In the genomic region with DNA sequence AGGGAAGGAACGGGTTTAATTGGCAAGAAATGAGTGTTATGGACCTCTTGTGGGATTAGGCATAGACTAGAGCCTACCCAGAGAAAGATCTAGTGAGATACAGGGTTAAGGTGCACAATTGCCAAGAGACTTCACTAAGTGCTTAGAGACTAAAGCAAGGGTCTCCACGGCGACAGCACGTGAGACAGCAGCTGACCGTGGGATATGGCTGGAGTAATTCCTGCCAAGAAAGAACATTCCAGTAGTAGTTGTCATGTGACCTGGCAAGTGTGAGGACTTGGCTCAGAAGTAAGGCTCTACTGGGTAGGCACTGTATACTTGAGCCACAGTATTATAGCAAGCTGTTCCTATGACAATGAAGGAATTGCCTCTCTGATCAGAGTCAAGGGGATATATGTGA, we compare ENCODE assay signal across 8 mouse cellular contexts. TPM values are rescaled to one million over a fixed set of nuclear protein-coding genes. Genes with fewer than 3 reads are reported as not detected.
DNase-seq lines count a peak whose midpoint lies in the region; ATAC-seq and TF ChIP-seq lines count a peak whose summit lies in the region.

No protein-coding gene starts in this region.

- no peak for TF ChIP-seq EP300 in stomach, postnatal 0 days (optimal IDR thresholded peaks at IDR 0.05)

- TF ChIP-seq CTCF in stomach, postnatal 0 days (IDR thresholded peaks at IDR 0.05; ENCODE audit: low read depth) = no peak

- no peak overlapping the region; the same call in 1 of the 2 replicates for H3K27ac ChIP-seq in stomach, postnatal 0 days (replicated peaks)

- no peak overlapping the region for H3K9ac ChIP-seq in stomach, postnatal 0 days (ENCODE audit: low read length)

- peak; percentile 29 for DNase-seq in gastrocnemius, postnatal 14 days
- DNase-seq in gastrocnemius, postnatal 25 days = no peak
- peak; percentile 43 for DNase-seq in retina, postnatal 1 day
- no peak for DNase-seq in retina, embryonic 14.5 days (ENCODE audit: low spot score)
- DNase-seq in kidney, postnatal 25 days = peak; percentile 64 to 74
- DNase-seq in stomach, postnatal 0 days (ENCODE audit: low spot score) = peak; percentile 33
- no peak for DNase-seq in layer of hippocampus, adult 11-12 months (ENCODE audit: low spot score)
- DNase-seq in c-Kit-positive CD71-positive TER-119-positive erythroid progenitor cells, embryonic 14.5 days (ENCODE audit: low spot score) = no peak

- intact Hi-C loops in gastrocnemius, postnatal 14 days (cut with DNase I; ENCODE audit: low total_unique reads) = no loop called here

- H3K36me3 ChIP-seq in stomach, postnatal 0 days (ENCODE audit: control insufficient read depth, insufficient read depth, low read length) = no peaks in the 10 kb centered on the region

- H3K4me2 ChIP-seq in stomach, postnatal 0 days (replicated peaks; ENCODE audit: low read depth) = no peak overlapping the region

- 0 out of 2 replicates have a peak, but pooled peaks cover 2% of the 10 kb centered on the region for H3K4me1 ChIP-seq in stomach, postnatal 0 days (replicated peaks; ENCODE audit: control insufficient read depth, insufficient read depth)

- H3K9me3 ChIP-seq in stomach, postnatal 0 days (ENCODE audit: control insufficient read depth, low read length) = no peaks in the 10 kb centered on the region

- WGBS in stomach, postnatal 0 days = 36% methylated on average over 5 of the region's 5 CpGs

- ATAC-seq in stomach, postnatal 0 days (ENCODE audit: low FRiP score, low TSS enrichment) = peak; percentile 80; the same call in 1 of the 2 replicates

- no peak overlapping the region for H3K4me3 ChIP-seq in stomach, postnatal 0 days (ENCODE audit: low read depth, low read length)

- no peaks in the 10 kb centered on the region for H3K27me3 ChIP-seq in stomach, postnatal 0 days (ENCODE audit: control insufficient read depth, insufficient read depth, low read length)

RNA-seq across cellular contexts. Expression of gene Ctnnb1, which starts 47.1 kb away (rescaled TPM):
- 100 to 1,000 TPM; 221 to 244 TPM for total RNA-seq in gastrocnemius, postnatal 14 days (2021)
- total RNA-seq in gastrocnemius, postnatal 25 days (2021) = 100 to 1,000 TPM; 215 to 220 TPM
- 220 and 244 TPM in 2 replicates for polyA plus RNA-seq in stomach, postnatal 0 days (2015; fragmentation: Nextera tagmentation; extraction: Ambion mirVana)

Comparison
In these comparisons a context has a peak if more than half of its experiments do, and no peak if none do; other contexts are left out.
1. DNase-seq: peak in gastrocnemius, postnatal 14 days (single experiment), retina, postnatal 1 day (single experiment), kidney, postnatal 25 days (2 of 2) and stomach, postnatal 0 days (single experiment); none in gastrocnemius, postnatal 25 days (single experiment), retina, embryonic 14.5 days (single experiment), layer of hippocampus, adult 11-12 months (single experiment) and c-Kit-positive CD71-positive TER-119-positive erythroid progenitor cells, embryonic 14.5 days (single experiment).